Mouse (Mus musculus): Measurements from ENCODE around the gene Klhl10. TPM values are rescaled to one million over a fixed set of nuclear protein-coding genes. Genes with fewer than 3 reads are reported as not detected.

The Klhl10 gene
- polyA plus RNA-seq, 1 experiment from 2014 or later: 0.89 TPM

- no peak overlapping the region for H3K4me3 ChIP-seq
- H3K27ac ChIP-seq (replicated peaks): no peak overlapping the region
- H3K36me3 ChIP-seq: no peaks in the 10 kb centered on the region
- peaks cover 30% of the 10 kb centered on the region for H3K27me3 ChIP-seq
- H3K4me1 ChIP-seq: peaks cover 28% of the 10 kb centered on the region
- no peaks in the 10 kb centered on the region for H3K9me3 ChIP-seq
- ATAC-seq (ENCODE audit: low FRiP score, low read depth): no peak
- no peak overlapping the region for H3K4me2 ChIP-seq (replicated peaks)
- 77% methylated on average over 12 of the region's 12 CpGs for WGBS
- no peak overlapping the region for H3K9ac ChIP-seq (replicated peaks)
Observed at GRCm38 (mm10) chr11:100399727-100400538, 41.8 kb upstream of the Klhl10 start.

- WGBS: 78% methylated on average over 6 of the region's 6 CpGs
- Histone ChIP-seq H3K36me3 (no peaks in the 10 kb centered on the region), H3K4me2 (replicated peaks) (no peak overlapping the region), H3K9ac (replicated peaks) (no peak overlapping the region), H3K4me1 (peaks cover 19% of the 10 kb centered on the region), H3K9me3 (no peaks in the 10 kb centered on the region), H3K4me3 (no peak overlapping the region), H3K27me3 (peaks cover 21% of the 10 kb centered on the region), H3K27ac (replicated peaks) (no peak overlapping the region)
- ATAC-seq (ENCODE audit: low FRiP score, low read depth): no peak
Observed at GRCm38 (mm10) chr11:100400842-100401241, 40.9 kb upstream of the Klhl10 start.

GRCm38 (mm10) chr11:100402240-100402639 is 39.5 kb upstream of the Klhl10 start:
- H3K27me3 ChIP-seq: peaks cover 7% of the 10 kb centered on the region
- H3K27ac ChIP-seq (replicated peaks): no peak overlapping the region
- ATAC-seq (ENCODE audit: low FRiP score, low read depth): no peak
- H3K4me2 ChIP-seq (replicated peaks): no peak overlapping the region
- H3K4me1 ChIP-seq: peaks cover 5% of the 10 kb centered on the region
- H3K9ac ChIP-seq (replicated peaks): no peak overlapping the region
- H3K36me3 ChIP-seq: no peaks in the 10 kb centered on the region
- H3K4me3 ChIP-seq: no peak overlapping the region
- no peaks in the 10 kb centered on the region for H3K9me3 ChIP-seq
- WGBS: 54% methylated on average over 6 of the region's 6 CpGs

- Histone ChIP-seq H3K4me3 (no peak overlapping the region), H3K27me3 (0 out of 2 replicates have a peak, but pooled peaks cover 5% of the 10 kb centered on the region), H3K4me2 (replicated peaks) (no peak overlapping the region), H3K4me1 (peaks cover 3% of the 10 kb centered on the region; the same call in 1 of the 2 replicates), H3K9ac (replicated peaks) (no peak overlapping the region), H3K9me3 (no peaks in the 10 kb centered on the region), H3K36me3 (no peaks in the 10 kb centered on the region), H3K27ac (replicated peaks) (no peak overlapping the region)
- no peak for ATAC-seq (ENCODE audit: low FRiP score, low read depth)
- 82% methylated on average over 2 of the region's 2 CpGs for WGBS
Observed at GRCm38 (mm10) chr11:100402682-100403081, 39.0 kb upstream of the Klhl10 start.

- Histone ChIP-seq H3K4me3 (no peak overlapping the region), H3K27ac (replicated peaks) (no peak overlapping the region), H3K9ac (replicated peaks) (no peak overlapping the region), H3K4me1 (peaks cover 3% of the 10 kb centered on the region; the same call in 1 of the 2 replicates), H3K36me3 (no peaks in the 10 kb centered on the region), H3K9me3 (no peaks in the 10 kb centered on the region), H3K4me2 (replicated peaks) (no peak overlapping the region), H3K27me3 (0 out of 2 replicates have a peak, but pooled peaks cover 5% of the 10 kb centered on the region)
- no peak for ATAC-seq (ENCODE audit: low FRiP score, low read depth)
- 65% methylated on average over 10 of the region's 10 CpGs for WGBS
Observed at GRCm38 (mm10) chr11:100403445-100404134, 38.1 kb upstream of the Klhl10 start.

- Histone ChIP-seq H3K36me3 (no peaks in the 10 kb centered on the region), H3K27ac (replicated peaks) (no peak overlapping the region)
- WGBS: 81% methylated on average over 3 of the region's 3 CpGs
Observed at GRCm38 (mm10) chr11:100404456-100405074, 37.2 kb upstream of the Klhl10 start.

GRCm38 (mm10) chr11:100406273-100406672 is 35.4 kb upstream of the Klhl10 start:
- Histone ChIP-seq H3K9me3 (no peaks in the 10 kb centered on the region), H3K4me1 (peaks cover 3% of the 10 kb centered on the region; the same call in 1 of the 2 replicates), H3K4me2 (replicated peaks) (no peak overlapping the region), H3K36me3 (peaks cover 3% of the 10 kb centered on the region; the same call in 1 of the 2 replicates), H3K27ac (replicated peaks) (no peak overlapping the region), H3K4me3 (no peak overlapping the region), H3K27me3 (no peaks in the 10 kb centered on the region), H3K9ac (replicated peaks) (no peak overlapping the region)
- no peak for ATAC-seq (ENCODE audit: low FRiP score, low read depth)
- WGBS: 86% methylated on average over 8 of the region's 8 CpGs

More at GRCm38 (mm10) chr11:100404456-100405074, 37.2 kb upstream of the Klhl10 start:
- Histone ChIP-seq H3K9ac (replicated peaks) (no peak overlapping the region), H3K27me3 (0 out of 2 replicates have a peak, but pooled peaks cover 5% of the 10 kb centered on the region), H3K4me2 (replicated peaks) (no peak overlapping the region), H3K4me1 (peaks cover 3% of the 10 kb centered on the region; the same call in 1 of the 2 replicates), H3K9me3 (no peaks in the 10 kb centered on the region), H3K4me3 (no peak overlapping the region)
- no peak for ATAC-seq (ENCODE audit: low FRiP score, low read depth)

- Histone ChIP-seq H3K4me1 (peaks cover 3% of the 10 kb centered on the region; the same call in 1 of the 2 replicates), H3K27ac (replicated peaks) (no peak overlapping the region), H3K9ac (replicated peaks) (0 out of 2 replicates have a peak overlapping the region, but pooled peaks have one; percentile 15), H3K27me3 (0 out of 2 replicates have a peak, but pooled peaks cover under 1% of the 10 kb centered on the region), H3K36me3 (peaks cover 3% of the 10 kb centered on the region; the same call in 1 of the 2 replicates), H3K9me3 (no peaks in the 10 kb centered on the region), H3K4me2 (replicated peaks) (no peak overlapping the region), H3K4me3 (no peak overlapping the region)
- ATAC-seq (ENCODE audit: low FRiP score, low read depth): no peak
- WGBS: 84% methylated on average over 5 of the region's 5 CpGs
Observed at GRCm38 (mm10) chr11:100406995-100407705, 34.6 kb upstream of the Klhl10 start.

GRCm38 (mm10) chr11:100408076-100408834 is 33.5 kb upstream of the Klhl10 start:
- no peak for ATAC-seq (ENCODE audit: low FRiP score, low read depth)
- Histone ChIP-seq H3K4me2 (replicated peaks) (no peak overlapping the region), H3K9ac (replicated peaks) (no peak overlapping the region), H3K27me3 (peaks cover 11% of the 10 kb centered on the region), H3K4me3 (no peak overlapping the region), H3K27ac (replicated peaks) (no peak overlapping the region), H3K4me1 (peaks cover 1% of the 10 kb centered on the region; the same call in 1 of the 2 replicates), H3K36me3 (peaks cover 3% of the 10 kb centered on the region; the same call in 1 of the 2 replicates), H3K9me3 (no peaks in the 10 kb centered on the region)
- WGBS: 47% methylated on average over 10 of the region's 10 CpGs

GRCm38 (mm10) chr11:100408835-100409462 is 32.8 kb upstream of the Klhl10 start:
- Histone ChIP-seq H3K27ac (replicated peaks) (no peak overlapping the region), H3K4me3 (no peak overlapping the region), H3K36me3 (peaks cover 3% of the 10 kb centered on the region; the same call in 1 of the 2 replicates), H3K9ac (replicated peaks) (no peak overlapping the region), H3K9me3 (no peaks in the 10 kb centered on the region), H3K27me3 (peaks cover 18% of the 10 kb centered on the region), H3K4me2 (replicated peaks) (no peak overlapping the region), H3K4me1 (peaks cover 7% of the 10 kb centered on the region; the same call in 1 of the 2 replicates)
- WGBS: 90% methylated on average over 12 of the region's 12 CpGs
- ATAC-seq (ENCODE audit: low FRiP score, low read depth): no peak
